Mouse (Mus musculus): ENCODE measurements around the gene Zbtb43.

Zbtb43 gene

GRCm38 (mm10) chr2:33468466-33469097 is at the start of gene Zbtb43:
Zbtb43 (minus strand) TSS chr2:33468559.
- in situ Hi-C loops (cut with MboI; ENCODE audit: low pct_unique_long_range_greater_than_20kb in 1 of 2, low sequenced_read_pairs in 2 of 2, unreplicated experiment in 1 of 2), result no loop called here

DNA sequence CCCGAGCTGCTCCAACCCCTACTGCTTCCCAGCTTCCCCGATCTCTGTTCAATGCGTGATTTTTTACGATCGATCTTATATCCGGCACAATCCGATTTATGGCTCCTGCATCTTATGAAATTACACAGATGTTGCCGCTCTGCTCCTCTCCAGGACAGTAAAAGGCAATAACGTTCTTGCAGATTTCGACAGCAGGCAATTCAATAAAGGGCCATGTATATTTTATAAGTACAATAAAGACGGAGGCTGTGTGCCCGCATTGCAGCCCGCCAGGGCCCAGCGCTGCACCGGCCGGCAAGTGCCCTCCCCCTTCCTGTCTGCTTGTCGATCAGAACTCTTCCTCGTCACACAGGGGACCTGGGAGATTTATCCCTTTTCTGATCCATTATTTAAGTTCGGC is 47.5 kb upstream of the Zbtb43 start:
- in situ Hi-C loops (cut with MboI; ENCODE audit: low pct_unique_long_range_greater_than_20kb in 1 of 2, low sequenced_read_pairs in 2 of 2, unreplicated experiment in 1 of 2), result no loop called here

DNA sequence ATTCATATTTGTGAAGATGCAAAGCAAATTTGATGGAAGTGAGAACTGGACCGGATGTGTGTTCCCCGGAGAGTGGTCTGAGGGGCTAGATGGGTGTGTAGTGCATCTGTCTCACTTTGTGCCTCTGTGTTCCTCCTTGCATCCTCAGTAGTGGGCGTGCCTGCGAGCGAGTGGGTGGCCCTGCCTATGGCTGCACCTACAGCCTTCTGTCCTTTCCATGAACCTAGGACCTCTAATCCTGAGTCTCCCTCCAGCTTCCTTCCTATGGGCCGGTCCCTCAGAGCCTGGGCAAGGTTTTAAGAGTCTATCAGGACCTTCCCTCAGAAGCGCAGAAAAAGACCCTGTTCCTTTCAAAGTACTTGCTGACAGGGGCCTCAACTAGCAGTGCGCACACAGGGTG is 47.1 kb upstream of the Zbtb43 start:
- in situ Hi-C loops (cut with MboI; ENCODE audit: low pct_unique_long_range_greater_than_20kb in 1 of 2, low sequenced_read_pairs in 2 of 2, unreplicated experiment in 1 of 2), result no loop called here

- in situ Hi-C loops (cut with MboI; ENCODE audit: low pct_unique_long_range_greater_than_20kb in 1 of 2, low sequenced_read_pairs in 2 of 2, unreplicated experiment in 1 of 2), result no loop called here
Observed at GRCm38 (mm10) chr2:33510791-33511190, 42.4 kb upstream of the Zbtb43 start.

DNA sequence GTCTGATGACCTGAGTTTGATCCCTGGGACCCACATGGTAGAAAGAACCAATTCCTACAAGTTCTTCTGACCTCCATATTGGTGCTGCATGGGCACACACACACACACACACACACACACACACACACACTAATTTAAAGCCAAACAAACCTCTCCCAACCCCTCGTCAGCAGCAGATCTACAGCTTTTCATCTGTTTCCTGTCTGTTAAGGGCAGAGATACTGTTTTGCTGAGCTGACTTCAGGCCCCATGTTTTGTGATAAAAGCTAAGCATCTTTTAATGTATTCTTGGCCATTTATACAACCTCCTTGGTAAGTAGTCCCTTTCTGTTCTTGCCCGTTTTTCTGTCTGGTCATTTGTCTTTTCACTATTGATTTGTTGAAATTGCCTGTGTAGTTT is 34.2 kb upstream of the Zbtb43 start:
- in situ Hi-C loops (cut with MboI; ENCODE audit: low pct_unique_long_range_greater_than_20kb in 1 of 2, low sequenced_read_pairs in 2 of 2, unreplicated experiment in 1 of 2), result no loop called here

- in situ Hi-C loops (cut with MboI; ENCODE audit: low pct_unique_long_range_greater_than_20kb in 1 of 2, low sequenced_read_pairs in 2 of 2, unreplicated experiment in 1 of 2), result no loop called here
Observed at GRCm38 (mm10) chr2:33498280-33498679, 29.9 kb upstream of the Zbtb43 start.

DNA sequence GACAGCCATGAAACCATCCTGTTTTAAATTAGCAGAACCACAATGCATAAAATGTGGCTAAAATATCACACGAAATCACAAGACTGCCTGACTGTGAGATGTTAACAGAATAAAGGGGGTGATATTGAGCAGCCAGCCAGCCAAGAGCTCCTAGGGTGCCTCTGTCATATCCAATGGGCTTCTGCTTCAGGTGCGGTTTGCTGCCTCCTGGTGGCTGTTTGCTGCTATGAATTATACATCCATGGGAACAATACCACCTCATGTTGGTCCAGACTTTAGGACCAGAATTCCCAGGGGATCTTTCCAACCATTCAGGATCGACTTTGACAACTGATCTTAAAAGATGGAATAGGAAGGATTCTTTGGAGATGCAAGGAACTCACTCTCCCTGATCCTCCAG is 27.3 kb upstream of the Zbtb43 start:
- in situ Hi-C loops (cut with MboI; ENCODE audit: low pct_unique_long_range_greater_than_20kb in 1 of 2, low sequenced_read_pairs in 2 of 2, unreplicated experiment in 1 of 2), result no loop called here

GRCm38 (mm10) chr2:33492041-33492440 is 23.7 kb upstream of the Zbtb43 start:
- in situ Hi-C loops (cut with MboI; ENCODE audit: low pct_unique_long_range_greater_than_20kb in 1 of 2, low sequenced_read_pairs in 2 of 2, unreplicated experiment in 1 of 2), result loop anchor here in 1 of 2 experiments (5.0 kb wide), 1 partner anchor 65 kb away; no protein-coding TSS in a partner anchor

DNA sequence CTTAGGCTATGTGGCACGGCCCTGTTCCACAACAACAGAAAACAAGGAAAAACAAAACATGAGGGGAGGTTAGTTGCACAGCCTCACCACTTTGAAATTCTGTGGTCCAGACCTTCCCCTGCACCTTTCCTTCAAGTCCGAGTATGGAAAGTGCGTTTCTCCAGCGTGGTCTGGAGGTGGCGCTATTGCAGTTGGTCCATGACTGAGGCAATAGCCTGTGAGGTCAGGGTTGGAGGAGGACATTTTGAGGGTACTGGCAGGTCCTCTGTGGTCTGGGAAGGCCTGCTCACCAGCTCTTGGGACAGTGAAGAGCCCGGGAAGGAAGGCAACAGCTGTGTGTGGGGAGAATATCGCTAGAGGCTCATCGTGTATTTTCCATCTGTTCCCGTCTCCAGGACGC is 21.2 kb upstream of the Zbtb43 start:
- in situ Hi-C loops (cut with MboI; ENCODE audit: low pct_unique_long_range_greater_than_20kb in 1 of 2, low sequenced_read_pairs in 2 of 2, unreplicated experiment in 1 of 2), result no loop called here

DNA sequence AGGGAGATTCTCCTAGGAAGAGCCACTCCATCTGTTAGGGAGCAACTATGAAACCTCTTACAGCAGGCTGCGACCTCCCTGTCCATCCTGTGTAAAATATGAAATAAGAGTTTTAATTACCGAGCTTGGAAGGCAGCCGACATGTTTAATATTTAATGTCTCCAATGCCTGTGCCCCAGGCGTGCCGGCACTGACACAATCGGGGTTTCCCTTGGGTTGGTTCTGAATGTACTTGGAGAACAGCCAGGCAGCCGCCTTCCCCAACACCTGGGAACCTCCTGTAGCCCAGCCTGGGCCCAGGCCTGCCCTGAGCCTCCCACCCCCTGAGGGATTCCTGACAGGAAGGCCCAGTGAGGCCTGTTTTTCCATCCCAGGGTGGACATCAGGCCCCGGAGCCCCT is 19.0 kb upstream of the Zbtb43 start:
- in situ Hi-C loops (cut with MboI; ENCODE audit: low pct_unique_long_range_greater_than_20kb in 1 of 2, low sequenced_read_pairs in 2 of 2, unreplicated experiment in 1 of 2), result no loop called here

- in situ Hi-C loops (cut with MboI; ENCODE audit: low pct_unique_long_range_greater_than_20kb in 1 of 2, low sequenced_read_pairs in 2 of 2, unreplicated experiment in 1 of 2), result no loop called here
Observed at GRCm38 (mm10) chr2:33486866-33487265, 18.5 kb upstream of the Zbtb43 start.

GRCm38 (mm10) chr2:33477961-33478755 is 9.8 kb upstream of the Zbtb43 start:
- in situ Hi-C loops (cut with MboI; ENCODE audit: low pct_unique_long_range_greater_than_20kb in 1 of 2, low sequenced_read_pairs in 2 of 2, unreplicated experiment in 1 of 2), result no loop called here

GRCm38 (mm10) chr2:33475961-33476360 is 7.6 kb upstream of the Zbtb43 start:
- in situ Hi-C loops (cut with MboI; ENCODE audit: low pct_unique_long_range_greater_than_20kb in 1 of 2, low sequenced_read_pairs in 2 of 2, unreplicated experiment in 1 of 2), result no loop called here

DNA sequence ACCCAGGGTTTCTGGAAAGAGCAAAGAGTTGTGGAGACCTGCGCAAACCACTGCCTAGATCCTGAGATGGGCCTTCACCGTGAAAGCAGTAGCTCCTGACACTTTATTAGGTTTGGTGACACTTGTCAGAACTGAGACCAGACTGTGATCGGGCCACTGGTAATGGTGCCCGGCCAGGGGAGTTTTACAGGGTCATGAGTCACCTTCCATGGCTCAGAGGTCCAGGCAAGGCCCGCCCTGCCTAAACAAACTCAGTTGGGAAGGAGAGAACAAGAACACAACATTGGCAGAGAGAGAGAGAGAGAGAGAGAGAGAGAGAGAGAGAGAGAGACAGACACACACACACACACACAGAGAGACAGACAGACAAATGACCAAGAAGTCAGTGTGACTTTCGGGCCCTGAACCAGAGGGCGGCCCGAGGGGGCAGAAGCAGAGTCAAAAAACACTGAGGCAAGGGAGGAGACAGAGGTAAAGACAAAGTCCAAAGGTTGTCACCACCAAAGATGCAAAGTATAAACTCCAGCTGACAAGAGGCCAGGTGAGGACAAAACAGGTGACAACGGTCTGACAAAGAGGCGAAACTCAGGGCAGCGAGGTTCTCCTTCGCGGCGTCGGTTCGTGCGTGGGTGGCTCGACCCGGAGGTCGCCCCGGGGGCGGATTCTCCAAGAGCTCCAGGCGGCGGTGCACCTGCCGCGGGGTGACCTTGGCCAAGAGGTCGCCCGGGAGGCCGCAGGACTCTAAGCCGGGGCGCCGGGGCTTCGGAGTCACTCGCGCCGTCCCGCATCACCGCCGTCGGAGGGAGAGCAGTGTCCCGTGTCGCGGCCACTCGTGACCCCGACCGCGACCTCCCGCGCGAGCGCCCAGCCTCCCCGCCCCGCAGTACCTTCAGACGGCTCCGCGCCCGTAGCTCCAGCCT is 553 bp downstream of the Zbtb43 start:
- in situ Hi-C loops (cut with MboI; ENCODE audit: low pct_unique_long_range_greater_than_20kb in 1 of 2, low sequenced_read_pairs in 2 of 2, unreplicated experiment in 1 of 2), result no loop called here

DNA sequence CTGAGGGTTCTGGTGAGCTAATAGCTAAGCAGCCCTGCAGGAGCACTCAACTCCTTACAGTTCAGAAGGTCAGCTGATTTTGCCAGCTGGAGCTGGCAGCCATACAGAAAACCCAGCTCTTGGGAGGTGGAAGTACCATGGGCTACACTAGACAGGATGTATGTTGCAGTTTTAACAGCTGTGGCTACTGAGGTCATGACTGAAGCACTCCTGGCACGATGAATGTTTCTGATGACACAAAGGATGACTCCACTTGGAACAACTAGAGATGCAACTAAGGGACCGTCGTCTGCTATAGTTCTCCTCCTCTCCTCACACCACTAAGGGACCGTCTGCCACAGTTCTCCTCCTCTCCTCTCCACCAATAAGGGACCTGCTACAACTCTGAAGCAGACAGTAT is 2.4 kb downstream of the Zbtb43 start:
- in situ Hi-C loops (cut with MboI; ENCODE audit: low pct_unique_long_range_greater_than_20kb in 1 of 2, low sequenced_read_pairs in 2 of 2, unreplicated experiment in 1 of 2), result no loop called here

- in situ Hi-C loops (cut with MboI; ENCODE audit: low pct_unique_long_range_greater_than_20kb in 1 of 2, low sequenced_read_pairs in 2 of 2, unreplicated experiment in 1 of 2), result no loop called here
Observed at GRCm38 (mm10) chr2:33465215-33465614, 3.1 kb downstream of the Zbtb43 start.

DNA sequence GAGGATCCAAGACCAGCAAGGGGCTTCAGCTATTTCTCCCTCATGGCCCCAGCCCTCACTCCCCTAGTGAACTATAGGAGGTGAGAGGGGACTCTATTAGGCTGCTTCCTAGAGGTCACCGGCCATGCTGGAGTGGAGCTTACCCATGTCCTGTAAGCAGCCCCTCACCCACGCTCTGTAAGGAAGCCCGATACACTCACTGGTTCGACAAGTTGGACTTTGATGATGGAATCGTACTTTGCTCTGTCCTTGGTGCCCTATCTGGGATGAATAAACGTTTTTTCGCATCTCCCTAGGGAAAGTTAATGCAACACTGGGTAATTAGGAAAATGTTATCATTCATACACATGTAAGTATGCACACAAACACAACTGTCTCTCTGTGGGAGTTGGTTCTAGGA is 6.3 kb downstream of the Zbtb43 start:
- in situ Hi-C loops (cut with MboI; ENCODE audit: low pct_unique_long_range_greater_than_20kb in 1 of 2, low sequenced_read_pairs in 2 of 2, unreplicated experiment in 1 of 2), result no loop called here

- in situ Hi-C loops (cut with MboI; ENCODE audit: low pct_unique_long_range_greater_than_20kb in 1 of 2, low sequenced_read_pairs in 2 of 2, unreplicated experiment in 1 of 2), result no loop called here
Observed at GRCm38 (mm10) chr2:33461066-33461465, 7.3 kb downstream of the Zbtb43 start.

DNA sequence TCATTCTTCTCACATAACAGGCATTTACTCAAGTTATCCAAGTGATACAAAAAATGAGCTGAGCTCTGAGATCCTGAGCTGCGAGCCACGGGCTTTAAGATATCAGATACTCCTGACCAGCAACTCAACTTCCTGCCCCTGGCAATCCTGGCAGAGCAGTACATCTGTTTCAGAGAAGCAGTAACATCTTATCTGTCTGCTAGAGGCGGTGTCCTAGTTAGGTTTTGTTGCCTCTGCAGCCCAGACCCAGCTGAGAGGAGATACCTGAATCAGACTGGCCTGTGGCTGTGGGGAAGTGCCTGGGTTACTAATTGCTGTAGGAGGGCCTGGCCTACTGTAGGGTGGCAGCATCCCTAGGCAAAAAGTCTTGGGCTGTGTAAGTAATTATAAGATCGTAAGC is 8.7 kb downstream of the Zbtb43 start:
- in situ Hi-C loops (cut with MboI; ENCODE audit: low pct_unique_long_range_greater_than_20kb in 1 of 2, low sequenced_read_pairs in 2 of 2, unreplicated experiment in 1 of 2), result no loop called here
